14 mouse cellular contexts compared by ENCODE assay signal in genomic region chr10:78745453-78746232, GRCm38 (mm10). TPM values are rescaled to one million over a fixed set of nuclear protein-coding genes. Genes with fewer than 3 reads are reported as not detected.
DNase-seq lines count a peak whose midpoint lies in the region; TF ChIP-seq lines count a peak whose summit lies in the region.
"Had no signal": no experiment of that assay in that cellular context is flagged by ENCODE, and none has a peak within 500 bp of the region (broad histone marks: within the 10 kb centered on the region; RNA-seq: fewer than 3 reads in every experiment).

No protein-coding gene starts in this region.

- no peak overlapping the region for H3K4me3 ChIP-seq in CH12.LX (replicated peaks in 1 of 3; ENCODE audit: low read depth in 2 of 3, low read length in 2 of 3, poor library complexity in 1 of 3)
- H3K4me3 ChIP-seq: forebrain, embryonic 15.5 days; heart, embryonic 12.5 days; liver, embryonic 15.5 days had no signal

- no peak for TF ChIP-seq POLR2A in CH12.LX (IDR thresholded peaks at IDR 0.05; ENCODE audit: low read depth, low read length)

- H3K9ac ChIP-seq in CH12.LX (ENCODE audit: insufficient read depth, low read depth): no peak overlapping the region
- H3K9ac ChIP-seq: forebrain, embryonic 15.5 days; heart, embryonic 12.5 days; liver, embryonic 15.5 days had no signal

- peak; percentile 53 for TF ChIP-seq RAD21 in CH12.LX (IDR thresholded peaks at IDR 0.05; ENCODE audit: low read depth, low read length)

- peaks cover 39% of the 10 kb centered on the region for H3K27me3 ChIP-seq in CH12.LX (replicated peaks)
- H3K27me3 ChIP-seq: forebrain, embryonic 15.5 days had no signal

- no peak overlapping the region for H3K27ac ChIP-seq in CH12.LX (ENCODE audit: insufficient read depth, low read depth)
- H3K27ac ChIP-seq: forebrain, embryonic 15.5 days; liver, embryonic 15.5 days had no signal

- no peaks in the 10 kb centered on the region for H3K79me2 ChIP-seq in CH12.LX (replicated peaks; ENCODE audit: control insufficient read depth, extremely low read depth, insufficient read depth, poor library complexity, severe bottlenecking)

- H3K4me2 ChIP-seq in CH12.LX (ENCODE audit: insufficient read depth, low read depth, poor library complexity, severe bottlenecking): no peak overlapping the region
- H3K4me2 ChIP-seq: forebrain, embryonic 15.5 days; heart, embryonic 12.5 days; liver, embryonic 15.5 days had no signal

- peak; percentile 25 for DNase-seq in kidney, adult 11 months
- DNase-seq in kidney, adult 18-20 months: no peak
- DNase-seq in CH12.LX (ENCODE audit: extremely low read depth): peak; percentile 2
- peak; percentile 33 for DNase-seq in brain, adult 2 months (ENCODE audit: low read depth, low spot score)
- peak; percentile 13 for DNase-seq in kidney, postnatal 14 days
- DNase-seq in urinary bladder, adult 2 months (ENCODE audit: low spot score): no peak
- DNase-seq in cerebellum, postnatal 14 days: no peak
- no peak for DNase-seq in right cerebral cortex, postnatal 14 days
- DNase-seq: cerebellum, adult 11-12 months; thymus, adult 2 months had no signal

- no peaks in the 10 kb centered on the region for H3K4me1 ChIP-seq in CH12.LX (ENCODE audit: control insufficient read depth in 1 of 2, insufficient read depth in 2 of 2)
- H3K4me1 ChIP-seq: liver, embryonic 15.5 days had no signal

- no peak for TF ChIP-seq EP300 in CH12.LX (IDR thresholded peaks at IDR 0.05; ENCODE audit: low read length)

- dilution Hi-C loops in CH12.LX (cut with MboI; ENCODE audit: extremely low pct_ligation_motif_present, extremely low pct_unique_long_range_greater_than_20kb, low sequenced_read_pairs): no loop called here

- no peaks in the 10 kb centered on the region for H3K36me3 ChIP-seq in CH12.LX (replicated peaks in 1 of 2; ENCODE audit: control insufficient read depth in 1 of 2, insufficient read depth in 1 of 2, low read length in 1 of 2)
- H3K36me3 ChIP-seq: forebrain, embryonic 15.5 days; heart, embryonic 12.5 days; liver, embryonic 15.5 days had no signal

- in situ Hi-C loops in CH12.LX (cut with MboI; ENCODE audit: low pct_ligation_motif_present, low pct_unique_long_range_greater_than_20kb, low sequenced_read_pairs): no loop called here

- TF ChIP-seq CTCF in CH12.LX (conservative IDR thresholded peaks at IDR 0.05 in 1 of 2, IDR thresholded peaks at IDR 0.05 in 1 of 2; ENCODE audit: low read depth in 2 of 2, low read length in 2 of 2): peak in 1 of 2 experiments; percentile 58; a peak in 2 of 4 replicates

- no peaks in the 10 kb centered on the region for H3K9me3 ChIP-seq in CH12.LX (replicated peaks; ENCODE audit: low read length)
- H3K9me3 ChIP-seq: forebrain, embryonic 15.5 days; heart, embryonic 12.5 days; liver, embryonic 15.5 days had no signal

TF ChIP-seq in CH12.LX, 34 proteins besides CTCF, POLR2A, EP300 and RAD21:
- TF ChIP-seq NRF1 (IDR thresholded peaks at IDR 0.05; ENCODE audit: low read depth, low read length) (no peak), SMC3 (IDR thresholded peaks at IDR 0.05; ENCODE audit: low read depth, low read length) (peak; percentile 40), POLR2AphosphoS2 (IDR thresholded peaks at IDR 0.05; ENCODE audit: low read depth, low read length) (no peak)

RNA-seq across cellular contexts. Expression of gene Ccdc105, which starts 7.2 kb away (rescaled TPM):
- total RNA-seq in CH12.LX (2012; rRNA removed): not detected in 2 replicates
- total RNA-seq in CH12.LX (2014; rRNA removed): not detected in 2 replicates
- polyA plus RNA-seq in CH12.LX (2012; ENCODE audit: insufficient read length, low read depth): not detected in 2 replicates
- polyA plus RNA-seq in urinary bladder, adult 2 months (2012; rRNA removed): 0.03 TPM in 1 of 2 replicates, not detected in the other
- polyA plus RNA-seq: heart, embryonic 12.5 days; intestine, embryonic 16.5 days; liver, embryonic 15.5 days had no signal

RNA-seq across cellular contexts. Expression of gene Casp14, which starts 27.5 kb away (rescaled TPM):
- total RNA-seq in CH12.LX (2012; rRNA removed): not detected in 2 replicates
- not detected in 2 replicates for total RNA-seq in CH12.LX (2014; rRNA removed)
- not detected in 2 replicates for polyA plus RNA-seq in CH12.LX (2012; ENCODE audit: insufficient read length, low read depth)
- 0.09 TPM in 1 of 2 replicates, not detected in the other for polyA plus RNA-seq in urinary bladder, adult 2 months (2012; rRNA removed)
- polyA plus RNA-seq: forebrain, embryonic 15.5 days; heart, embryonic 12.5 days; liver, embryonic 15.5 days had no signal

RNA-seq across cellular contexts. Expression of gene Slc1a6, which starts 34.7 kb away (rescaled TPM):
- total RNA-seq in CH12.LX (2012; rRNA removed) (0.04 TPM in 1 of 2 replicates, not detected in the other), CH12.LX (2014; rRNA removed) (not detected in 2 replicates)
- not detected in 2 replicates for polyA plus RNA-seq in CH12.LX (2012; ENCODE audit: insufficient read length, low read depth)
- polyA plus RNA-seq in urinary bladder, adult 2 months (2012; rRNA removed): 1.3 and 1.4 TPM in 2 replicates
- polyA plus RNA-seq: thymus, adult 2 months had no signal

Comparison
In these comparisons a context has a peak if more than half of its experiments do, and no peak if none do; other contexts are left out.
1. DNase-seq: peak in kidney, adult 11 months (single experiment), CH12.LX (single experiment), brain, adult 2 months (single experiment) and kidney, postnatal 14 days (single experiment); none in kidney, adult 18-20 months (single experiment), urinary bladder, adult 2 months (single experiment), cerebellum, postnatal 14 days (0 of 2) and right cerebral cortex, postnatal 14 days (single experiment).